Mouse (Mus musculus) liver, postnatal 0 days (tissue): Measurements from ENCODE around the gene Slc8b1.

Experiments
- CTCF ChIP-seq: sonication (generic); IDR thresholded peaks from 2 replicates; pipeline ENCODE4 v1.5.1; 2016; ENCODE audit warnings: antibody characterized with exemption, low read depth
- EP300 ChIP-seq: IDR thresholded peaks from 2 replicates; pipeline ENCODE4 v1.6.1; 2016; ENCODE audit warnings: antibody characterized with exemption, low read depth, mild to moderate bottlenecking

DNA sequence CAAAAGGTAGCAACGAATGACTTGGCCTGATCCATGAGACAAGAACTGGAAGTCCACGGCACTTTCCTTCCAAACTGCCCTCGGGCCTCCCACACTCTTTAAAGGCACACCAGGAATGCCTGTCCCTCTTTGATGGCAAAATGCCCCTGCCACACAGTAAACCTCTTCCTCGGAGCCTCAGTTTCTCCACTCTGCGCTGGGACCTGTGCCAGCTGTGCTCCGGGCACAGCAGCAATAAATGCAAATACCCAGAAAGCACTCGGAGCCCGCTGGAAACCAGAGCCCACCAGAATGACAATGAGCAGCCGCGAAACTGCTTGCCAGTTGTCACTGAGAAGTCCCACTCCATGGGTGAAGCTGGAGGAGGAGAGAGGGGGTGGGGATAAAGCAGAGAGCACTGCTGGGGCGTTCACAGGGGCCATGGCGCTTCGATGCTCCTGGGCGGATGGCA, 56.8 kb downstream of the Slc8b1 start:
- TF ChIP-seq CTCF (no peak), EP300 (no peak)
